Mouse (Mus musculus) kidney, adult 2 months (tissue): ENCODE data around the gene Gipr. TPM values are rescaled to one million over a fixed set of nuclear protein-coding genes. Genes with fewer than 3 reads are reported as not detected.

Source experiments
- DNase-seq: peaks from one replicate; pipeline ENCODE4 v3.0.0; 2021
- H3K27ac ChIP-seq: fragments of 200-500 bp; 2 replicates; pipeline ENCODE4 v1.5.1; 2012; ENCODE audit warnings: low read depth, low read length, control low read depth, inconsistent platforms; ENCODE audit not compliant: insufficient read depth
- H3K27me3 ChIP-seq: fragments of 200-500 bp; replicated peaks from 2 replicates; pipeline ENCODE4 v1.6.1; 2012; ENCODE audit warnings: mild to moderate bottlenecking, moderate library complexity, low read length, inconsistent platforms; ENCODE audit not compliant: control insufficient read depth, insufficient read depth
- H3K36me3 ChIP-seq: fragments of 200-500 bp; 2 replicates; pipeline ENCODE4 v1.6.1; 2012; ENCODE audit warnings: mild to moderate bottlenecking, moderate library complexity, low read length, inconsistent platforms; ENCODE audit not compliant: control insufficient read depth, insufficient read depth
- H3K4me1 ChIP-seq: fragments of 200-500 bp; 2 replicates; pipeline ENCODE4 v1.6.1; 2011; ENCODE audit warnings: low read length; ENCODE audit not compliant: control insufficient read depth, insufficient read depth
- H3K4me3 ChIP-seq: fragments of 200-500 bp; 2 replicates; pipeline ENCODE4 v1.5.1; 2011; ENCODE audit warnings: mild to moderate bottlenecking, low read depth, low read length, control low read depth; ENCODE audit not compliant: insufficient read depth
- CTCF ChIP-seq: fragments of 200-500 bp; conservative IDR thresholded peaks from 2 replicates; pipeline ENCODE4 v1.5.1; 2011; ENCODE audit warnings: low read depth, mild to moderate bottlenecking, control low read depth, low read length, moderate library complexity, mixed read lengths; ENCODE audit not compliant: insufficient read depth, insufficient read length
- POLR2A ChIP-seq: fragments of 200-500 bp; IDR thresholded peaks from one replicate; pipeline ENCODE4 v1.6.1; 2011; ENCODE audit warnings: low read depth, low read length, control low read depth
- WGBS: fragments of 180-500 bp; shearing (Covaris S2); methylation state at CpG from one replicate; pipeline ENCODE4 v1.1.7; 2018; 5-methylcytosine and 5-hydroxymethylcytosine counted together
- polyA plus RNA-seq: library from polyadenylated mRNA; depleted of rRNA; stranded (reverse); fragments of >200 nt; gene quantifications from 2 replicates; pipeline ENCODE4 v1.2.3, GENCODE M21; 2012

The Gipr gene
- polyA plus RNA-seq, 1 experiment: 0.13 TPM

DNA sequence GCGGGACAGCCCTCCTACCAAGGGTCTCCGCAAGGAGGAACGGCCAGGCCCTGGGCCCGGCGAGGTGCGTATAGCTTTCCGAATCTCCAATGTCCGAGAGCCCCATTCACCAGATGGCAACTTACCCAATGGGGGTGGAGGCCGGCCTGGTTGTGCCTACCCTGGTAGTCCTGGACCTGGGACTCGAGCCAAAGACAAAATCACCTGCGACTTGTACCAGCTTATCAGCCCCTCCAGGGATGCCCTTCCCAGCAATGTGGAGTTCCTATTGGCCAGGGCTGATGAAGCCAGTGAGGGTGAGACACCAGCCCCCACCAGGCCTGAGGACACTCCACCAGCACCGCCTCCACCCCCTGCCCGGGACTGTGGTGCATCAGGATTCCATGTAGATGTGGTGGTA lies 29.8 kb downstream of the Gipr start:
- 98% methylated on average over 13 of the region's 13 CpGs for WGBS
- no peak for DNase-seq
- TF ChIP-seq POLR2A (no peak), CTCF (no peak)
- H3K27ac ChIP-seq: no peak overlapping the region
- H3K27me3 ChIP-seq: no peaks in the 10 kb centered on the region
- peaks cover 1% of the 10 kb centered on the region; the same call in 1 of the 2 replicates for H3K36me3 ChIP-seq
- no peak overlapping the region for H3K4me3 ChIP-seq
- peaks cover 3% of the 10 kb centered on the region; the same call in 1 of the 2 replicates for H3K4me1 ChIP-seq

GRCm38 (mm10) chr7:19131324-19131848 lies 34.5 kb downstream of the Gipr start:
- TF ChIP-seq POLR2A (no peak), CTCF (peak; percentile 66)
- Histone ChIP-seq H3K4me3 (peak overlapping the region; percentile 54), H3K27ac (peak overlapping the region; percentile 91), H3K36me3 (peaks cover 1% of the 10 kb centered on the region; the same call in 1 of the 2 replicates), H3K4me1 (peaks cover 7% of the 10 kb centered on the region; the same call in 1 of the 2 replicates), H3K27me3 (no peaks in the 10 kb centered on the region)
- DNase-seq: peak; percentile 99
- under 1% methylated on average over 39 of the region's 39 CpGs for WGBS

- 19% methylated on average over 4 of the region's 4 CpGs for WGBS
- no peak for DNase-seq
- Histone ChIP-seq H3K36me3 (no peaks in the 10 kb centered on the region), H3K4me3 (no peak overlapping the region), H3K27me3 (no peaks in the 10 kb centered on the region), H3K27ac (peak overlapping the region; percentile 91; the same call in 1 of the 2 replicates), H3K4me1 (peaks cover 7% of the 10 kb centered on the region; the same call in 1 of the 2 replicates)
- TF ChIP-seq CTCF: 0 out of 2 replicates have a peak, but pooled peaks have one; percentile 3
- no peak for TF ChIP-seq POLR2A
Observed at GRCm38 (mm10) chr7:19130657-19131056, 35.3 kb downstream of the Gipr start.

DNA sequence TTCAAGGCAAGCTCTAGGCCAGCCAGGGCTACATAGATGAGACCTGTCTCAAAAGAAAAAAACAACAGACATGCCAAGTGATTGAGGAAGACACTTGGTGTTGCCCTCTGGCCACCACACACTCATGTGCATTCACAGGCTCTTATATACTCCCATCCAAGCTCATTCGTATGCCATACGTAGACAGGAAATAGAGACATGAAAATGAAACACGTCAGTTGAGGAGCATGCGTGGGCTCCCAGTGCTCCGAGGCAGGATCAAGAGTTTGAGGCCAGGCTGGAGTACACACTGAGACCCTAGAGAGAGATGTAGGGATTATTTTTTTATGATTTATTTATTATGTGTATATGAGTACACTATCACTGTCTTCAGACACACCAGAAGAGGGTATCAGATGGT lies 36.5 kb downstream of the Gipr start:
- no peaks in the 10 kb centered on the region for H3K36me3 ChIP-seq
- no peak for DNase-seq
- no peak overlapping the region for H3K4me3 ChIP-seq
- TF ChIP-seq POLR2A: no peak
- TF ChIP-seq CTCF: no peak
- WGBS: 91% methylated on average over 5 of the region's 5 CpGs
- H3K27me3 ChIP-seq: no peaks in the 10 kb centered on the region
- H3K4me1 ChIP-seq: peaks cover 9% of the 10 kb centered on the region; the same call in 1 of the 2 replicates
- H3K27ac ChIP-seq: no peak overlapping the region

DNA sequence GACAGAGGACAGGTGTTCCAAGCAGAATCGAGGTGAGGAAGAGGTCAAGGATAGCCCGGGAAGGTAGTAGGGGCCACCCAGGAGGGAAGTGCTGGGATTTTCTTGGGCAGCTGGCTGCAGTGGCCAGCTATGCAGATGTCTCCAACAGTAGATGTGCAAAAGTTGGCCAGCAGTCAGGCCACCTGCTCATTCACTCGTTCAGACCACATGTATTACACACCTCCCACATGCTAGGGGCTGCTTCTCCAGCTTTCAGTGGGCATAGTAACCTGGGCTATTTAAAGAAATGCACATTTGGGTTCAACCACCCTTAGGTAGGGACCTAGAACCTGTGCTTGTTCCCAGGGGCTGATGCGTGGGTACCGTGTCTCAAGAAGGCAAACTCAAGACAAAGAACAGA lies 38.2 kb downstream of the Gipr start:
- 77% methylated on average over 5 of the region's 5 CpGs for WGBS
- Histone ChIP-seq H3K27ac (no peak overlapping the region), H3K4me3 (no peak overlapping the region), H3K36me3 (no peaks in the 10 kb centered on the region), H3K4me1 (peaks cover 15% of the 10 kb centered on the region; the same call in 1 of the 2 replicates), H3K27me3 (no peaks in the 10 kb centered on the region)
- DNase-seq: no peak
- TF ChIP-seq POLR2A (no peak), CTCF (no peak)

DNA sequence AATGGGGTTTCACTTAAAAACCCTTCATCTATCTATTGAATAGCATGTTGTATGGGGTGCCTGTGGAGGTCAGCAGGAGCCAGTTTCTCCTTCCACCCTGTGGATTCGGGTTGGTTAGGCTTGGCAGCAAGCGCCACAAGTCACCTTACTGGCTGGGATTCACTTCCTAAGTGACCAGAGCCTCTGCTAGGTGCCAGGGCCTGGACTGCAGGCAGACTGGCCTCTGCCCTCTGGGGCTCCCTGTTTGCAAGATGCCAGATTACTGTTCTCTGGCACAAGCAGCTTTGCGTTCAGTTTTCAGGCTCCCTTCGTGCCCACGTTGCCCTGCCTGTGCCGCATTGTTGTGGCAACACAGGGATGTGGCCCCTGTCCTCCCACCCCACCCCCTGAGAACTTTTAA lies 41.2 kb downstream of the Gipr start:
- 39% methylated on average over 6 of the region's 6 CpGs for whole genome bisulfite sequencing
- Histone ChIP-seq H3K27ac (no peak overlapping the region), H3K4me1 (peaks cover 26% of the 10 kb centered on the region), H3K36me3 (no peaks in the 10 kb centered on the region), H3K4me3 (no peak overlapping the region), H3K27me3 (no peaks in the 10 kb centered on the region)
- TF ChIP-seq CTCF: no peak
- TF ChIP-seq POLR2A: no peak
- DNase-seq: peak; percentile 75

GRCm38 (mm10) chr7:19121686-19122085 lies 44.2 kb downstream of the Gipr start:
- Histone ChIP-seq H3K4me3 (0 out of 2 replicates have a peak overlapping the region, but pooled peaks have one; percentile 0), H3K27ac (peak overlapping the region; percentile 78), H3K4me1 (peaks cover 26% of the 10 kb centered on the region), H3K27me3 (no peaks in the 10 kb centered on the region), H3K36me3 (no peaks in the 10 kb centered on the region)
- WGBS: 42% methylated on average over 4 of the region's 4 CpGs
- TF ChIP-seq CTCF (no peak), POLR2A (no peak)
- DNase-seq: peak; percentile 89
